Mouse (Mus musculus) neural tube, embryonic 14.5 days (tissue): Measurements from ENCODE around the gene Glt28d2. TPM values are rescaled to one million over a fixed set of nuclear protein-coding genes. Genes with fewer than 3 reads are reported as not detected.

Experiments used
- ATAC-seq: fragments of 200-750 bp; cut with Nextera tagmentation; 2 replicates; pipeline ENCODE4 v1.8.0; 2017; ENCODE audit warnings: low read depth, mild to moderate bottlenecking, moderate TSS enrichment, moderate library complexity
- H3K27ac ChIP-seq: fragments of 300-500 bp; sonication (generic); 2 replicates; pipeline ENCODE4 v1.5.1; 2014; ENCODE audit warnings: low read depth, mild to moderate bottlenecking, control low read depth, low read length, moderate library complexity, mixed read lengths
- H3K27me3 ChIP-seq: fragments of 300-500 bp; sonication (generic); 2 replicates; pipeline ENCODE4 v1.6.1; 2014; ENCODE audit warnings: low read length; ENCODE audit not compliant: control insufficient read depth, insufficient read depth
- H3K36me3 ChIP-seq: fragments of 300-500 bp; sonication (generic); 2 replicates; pipeline ENCODE4 v1.6.1; 2014; ENCODE audit warnings: low read length, mixed read lengths; ENCODE audit not compliant: control insufficient read depth, insufficient read depth
- H3K4me1 ChIP-seq: fragments of 300-500 bp; sonication (generic); 2 replicates; pipeline ENCODE4 v1.6.1; 2014; ENCODE audit warnings: low read length; ENCODE audit not compliant: control insufficient read depth, insufficient read depth
- H3K4me2 ChIP-seq: fragments of 300-500 bp; sonication (generic); 2 replicates; pipeline ENCODE4 v1.6.1; 2014; ENCODE audit warnings: mild to moderate bottlenecking, low read depth, low read length, control low read depth
- H3K4me3 ChIP-seq: fragments of 300-500 bp; sonication (generic); 2 replicates; pipeline ENCODE4 v1.5.1; 2014; ENCODE audit warnings: low read depth, low read length, control low read depth, mixed read lengths
- H3K9ac ChIP-seq: fragments of 300-500 bp; sonication (generic); replicated peaks from 2 replicates; pipeline ENCODE4 v1.6.1; 2014; ENCODE audit warnings: low read depth, mild to moderate bottlenecking, control low read depth, low read length, mixed read lengths
- H3K9me3 ChIP-seq: fragments of 300-500 bp; sonication (generic); 2 replicates; pipeline ENCODE4 v1.6.1; 2016; ENCODE audit warnings: low read length; ENCODE audit not compliant: control insufficient read depth
- WGBS: fragments of 180-500 bp; shearing (Covaris S2); extraction: QIAGEN DNeasy Blood & Tissue Kit; methylation state at CpG from one replicate; pipeline ENCODE4 v1.1.7; 2014; 5-methylcytosine and 5-hydroxymethylcytosine counted together
- polyA plus RNA-seq: library from polyadenylated mRNA; unstranded; fragments of >200 nt; fragmentation: Nextera tagmentation; extraction: Ambion mirVana; gene quantifications from 2 replicates; pipeline ENCODE4 v1.2.1, GENCODE M21; 2014

Glt28d2 gene
- polyA plus RNA-seq = 0.22 and 0.27 TPM in 2 replicates

GRCm38 (mm10) chr3:85887239-85887827, at the start of gene Glt28d2, which contains the start of gene Gm37240:
TSS of gene Glt28d2 (minus strand) at chr3:85887516.
TSS of gene Gm37240 (minus strand) at chr3:85887518.
- H3K27me3 ChIP-seq = peaks cover 18% of the 10 kb centered on the region
- peak; percentile 85 for ATAC-seq
- H3K27ac ChIP-seq = no peak within 1 kb of the TSS
- under 1% methylated on average over 48 of the region's 48 CpGs for WGBS
- H3K36me3 ChIP-seq = no peaks in the 10 kb centered on the region
- no peaks in the 10 kb centered on the region for H3K9me3 ChIP-seq
- H3K4me2 ChIP-seq = peak within 1 kb of the TSS; percentile 86
- H3K9ac ChIP-seq = peak within 1 kb of the TSS; percentile 28
- 0 out of 2 replicates have a peak, but pooled peaks cover 5% of the 10 kb centered on the region for H3K4me1 ChIP-seq
- peak within 1 kb of the TSS; percentile 48 for H3K4me3 ChIP-seq

GRCm38 (mm10) chr3:85933586-85933985, 46.3 kb upstream of the Glt28d2 start:
- H3K36me3 ChIP-seq = no peaks in the 10 kb centered on the region
- no peaks in the 10 kb centered on the region for H3K4me1 ChIP-seq
- no peak for ATAC-seq

GRCm38 (mm10) chr3:85931859-85932258, 44.5 kb upstream of the Glt28d2 start:
- ATAC-seq = no peak

More at GRCm38 (mm10) chr3:85933586-85933985, 46.3 kb upstream of the Glt28d2 start:
- Histone ChIP-seq H3K27ac (no peak overlapping the region), H3K4me3 (no peak overlapping the region), H3K27me3 (no peaks in the 10 kb centered on the region), H3K9ac (no peak overlapping the region), H3K4me2 (no peak overlapping the region), H3K9me3 (no peaks in the 10 kb centered on the region)
- WGBS = 94% methylated on average over 5 of the region's 5 CpGs

GRCm38 (mm10) chr3:85930671-85931255, 43.4 kb upstream of the Glt28d2 start:
- ATAC-seq = no peak
- no peak overlapping the region for H3K4me3 ChIP-seq
- H3K27ac ChIP-seq = no peak overlapping the region
- H3K9ac ChIP-seq = no peak overlapping the region
- no peaks in the 10 kb centered on the region for H3K27me3 ChIP-seq
- 56% methylated on average over 11 of the region's 11 CpGs for WGBS
- no peaks in the 10 kb centered on the region for H3K4me1 ChIP-seq
- no peaks in the 10 kb centered on the region for H3K9me3 ChIP-seq
- H3K4me2 ChIP-seq = no peak overlapping the region
- no peaks in the 10 kb centered on the region for H3K36me3 ChIP-seq

More at GRCm38 (mm10) chr3:85931859-85932258, 44.5 kb upstream of the Glt28d2 start:
- no peak overlapping the region for H3K27ac ChIP-seq
- H3K27me3 ChIP-seq = no peaks in the 10 kb centered on the region
- no peak overlapping the region for H3K9ac ChIP-seq
- H3K4me1 ChIP-seq = no peaks in the 10 kb centered on the region
- 85% methylated on average over 6 of the region's 6 CpGs for WGBS
- no peak overlapping the region for H3K4me2 ChIP-seq
- H3K4me3 ChIP-seq = no peak overlapping the region
- H3K9me3 ChIP-seq = no peaks in the 10 kb centered on the region
- no peaks in the 10 kb centered on the region for H3K36me3 ChIP-seq

- no peak overlapping the region for H3K4me2 ChIP-seq
- no peaks in the 10 kb centered on the region for H3K36me3 ChIP-seq
- ATAC-seq = no peak
- no peaks in the 10 kb centered on the region for H3K4me1 ChIP-seq
- H3K4me3 ChIP-seq = no peak overlapping the region
- WGBS = 81% methylated on average over 5 of the region's 5 CpGs
- H3K9ac ChIP-seq = no peak overlapping the region
- H3K27me3 ChIP-seq = no peaks in the 10 kb centered on the region
- no peaks in the 10 kb centered on the region for H3K9me3 ChIP-seq
- no peak overlapping the region for H3K27ac ChIP-seq
Measured at GRCm38 (mm10) chr3:85929711-85930110, 42.4 kb upstream of the Glt28d2 start.

GRCm38 (mm10) chr3:85928140-85928611, 40.9 kb upstream of the Glt28d2 start:
- H3K27me3 ChIP-seq = no peaks in the 10 kb centered on the region
- H3K4me1 ChIP-seq = no peaks in the 10 kb centered on the region
- peak; percentile 66; the same call in 1 of the 2 replicates for ATAC-seq
- 74% methylated on average over 5 of the region's 5 CpGs for WGBS
- no peaks in the 10 kb centered on the region for H3K36me3 ChIP-seq
- H3K27ac ChIP-seq = no peak overlapping the region
- no peak overlapping the region for H3K9ac ChIP-seq
- no peak overlapping the region for H3K4me3 ChIP-seq
- no peaks in the 10 kb centered on the region for H3K9me3 ChIP-seq
- H3K4me2 ChIP-seq = no peak overlapping the region

- no peak for ATAC-seq
Measured at GRCm38 (mm10) chr3:85927296-85927695, 40.0 kb upstream of the Glt28d2 start.

GRCm38 (mm10) chr3:85923954-85924945, 36.9 kb upstream of the Glt28d2 start:
- 47% methylated on average over 18 of the region's 18 CpGs for WGBS
- H3K4me1 ChIP-seq = no peaks in the 10 kb centered on the region
- peak; percentile 63; the same call in 1 of the 2 replicates for ATAC-seq
- no peaks in the 10 kb centered on the region for H3K36me3 ChIP-seq
- no peak overlapping the region for H3K27ac ChIP-seq
- H3K4me3 ChIP-seq = no peak overlapping the region
- H3K9ac ChIP-seq = no peak overlapping the region
- H3K4me2 ChIP-seq = no peak overlapping the region
- H3K27me3 ChIP-seq = no peaks in the 10 kb centered on the region
- H3K9me3 ChIP-seq = no peaks in the 10 kb centered on the region

More at GRCm38 (mm10) chr3:85927296-85927695, 40.0 kb upstream of the Glt28d2 start:
- Histone ChIP-seq H3K36me3 (no peaks in the 10 kb centered on the region), H3K27ac (no peak overlapping the region), H3K4me1 (no peaks in the 10 kb centered on the region), H3K27me3 (no peaks in the 10 kb centered on the region), H3K9ac (no peak overlapping the region), H3K4me3 (no peak overlapping the region), H3K4me2 (no peak overlapping the region), H3K9me3 (no peaks in the 10 kb centered on the region)
- whole genome bisulfite sequencing = 72% methylated on average over 9 of the region's 9 CpGs
